Mouse (Mus musculus) brown adipose tissue, adult 24 weeks (tissue): ENCODE results near the gene 1700029J07Rik. TPM values are rescaled to one million over a fixed set of nuclear protein-coding genes. Genes with fewer than 3 reads are reported as not detected.

Experiments
- H3K27ac ChIP-seq: fragments of 200-500 bp; replicated peaks from 2 replicates; pipeline ENCODE4 v1.5.1; 2012; ENCODE audit warnings: low read depth, mild to moderate bottlenecking, low read length
- H3K4me1 ChIP-seq: fragments of 200-500 bp; 2 replicates; pipeline ENCODE4 v1.6.1; 2012; ENCODE audit warnings: low read length, mixed read lengths; ENCODE audit not compliant: control insufficient read depth, insufficient read depth, insufficient read length
- H3K4me3 ChIP-seq: fragments of 200-500 bp; 2 replicates; pipeline ENCODE4 v1.5.1; 2012; ENCODE audit warnings: low read depth, mild to moderate bottlenecking, low read length, moderate library complexity; ENCODE audit not compliant: insufficient read depth
- polyA plus RNA-seq: library from polyadenylated mRNA; stranded (reverse); fragments of >200 nt; gene quantifications from 2 replicates; pipeline ENCODE4 v1.2.4, GENCODE M21; 2012; ENCODE audit not compliant: missing spikeins, insufficient read depth, insufficient read length

Gene 1700029J07Rik
- polyA plus RNA-seq, 1 experiment, result 1.8 TPM

GRCm38 (mm10) chr8:45913707-45914106 is 61.3 kb downstream of the 1700029J07Rik start:
- no peak overlapping the region for H3K27ac ChIP-seq
- H3K4me1 ChIP-seq, result no peaks in the 10 kb centered on the region
- H3K4me3 ChIP-seq, result no peak overlapping the region

- Histone ChIP-seq H3K4me1 (no peaks in the 10 kb centered on the region; the same call in 1 of the 2 replicates), H3K27ac (no peak overlapping the region), H3K4me3 (no peak overlapping the region)
Measured at GRCm38 (mm10) chr8:45906251-45906619, 68.8 kb downstream of the 1700029J07Rik start.

- H3K27ac ChIP-seq, result no peak overlapping the region
- H3K4me3 ChIP-seq, result no peak overlapping the region
- no peaks in the 10 kb centered on the region; the same call in 1 of the 2 replicates for H3K4me1 ChIP-seq
Measured at GRCm38 (mm10) chr8:45905591-45906250, 69.3 kb downstream of the 1700029J07Rik start.

GRCm38 (mm10) chr8:45903659-45904058 is 71.4 kb downstream of the 1700029J07Rik start:
- no peak overlapping the region for H3K27ac ChIP-seq

More at GRCm38 (mm10) chr8:45903659-45904058, 71.4 kb downstream of the 1700029J07Rik start:
- no peaks in the 10 kb centered on the region; the same call in 1 of the 2 replicates for H3K4me1 ChIP-seq
- H3K4me3 ChIP-seq, result no peak overlapping the region

Other genes starting within 250 kb of the 1700029J07Rik start
- 3.8 and 8.6 TPM in 2 replicates for gene Pdlim3, start 89.8 kb downstream of the 1700029J07Rik start, polyA plus RNA-seq
- gene Ccdc110, start 40.6 kb downstream of the 1700029J07Rik start, polyA plus RNA-seq, result not detected in 2 replicates
- 34.6 and 42.1 TPM in 2 replicates for gene Ufsp2, start 276 bp upstream of the 1700029J07Rik start, polyA plus RNA-seq
- not detected in 2 replicates for gene Lrp2bp, start 24.1 kb upstream of the 1700029J07Rik start, polyA plus RNA-seq
- 2.6 TPM in 1 of 2 replicates, not detected in the other for gene Ankrd37, start 30.5 kb upstream of the 1700029J07Rik start, polyA plus RNA-seq
- gene Cfap97, start 176.5 kb upstream of the 1700029J07Rik start, polyA plus RNA-seq, result 6.7 and 9.0 TPM in 2 replicates
- 9.2 and 14.3 TPM in 2 replicates for gene Snx25, start 176.9 kb upstream of the 1700029J07Rik start, polyA plus RNA-seq
- 451 and 574 TPM in 2 replicates for gene Slc25a4, start 236.0 kb upstream of the 1700029J07Rik start, polyA plus RNA-seq